Mouse (Mus musculus) lung, postnatal 0 days (tissue): ENCODE measurements around the gene Erap1. TPM values are rescaled to one million over a fixed set of nuclear protein-coding genes. Genes with fewer than 3 reads are reported as not detected.
"Not testable (repeated sequence)": the region's sequence is repeated elsewhere in the genome, so short reads cannot be mapped to it uniquely, and the experiment has no call there.

ENCODE experiments used
- ATAC-seq: fragments of 200-750 bp; cut with Nextera tagmentation; 2 replicates; pipeline ENCODE4 v1.8.0; 2017; ENCODE audit warnings: moderate library complexity
- DNase-seq: peaks from one replicate; pipeline ENCODE4 v3.0.0-alpha.2; 2016; ENCODE audit warnings: low spot score
- H3K27ac ChIP-seq: fragments of 300-500 bp; sonication (generic); 2 replicates; pipeline ENCODE4 v1.5.1; 2014; ENCODE audit warnings: antibody characterized with exemption, mild to moderate bottlenecking, low read length, mixed read lengths
- H3K27me3 ChIP-seq: fragments of 300-500 bp; sonication (generic); replicated peaks from 2 replicates; pipeline ENCODE4 v1.6.1; 2014; ENCODE audit warnings: low read length, mixed read lengths; ENCODE audit not compliant: insufficient read depth
- H3K36me3 ChIP-seq: fragments of 300-500 bp; sonication (generic); 2 replicates; pipeline ENCODE4 v1.6.1; 2014; ENCODE audit warnings: low read length, mixed read lengths; ENCODE audit not compliant: insufficient read depth
- H3K4me1 ChIP-seq: fragments of 300-500 bp; sonication (generic); 2 replicates; pipeline ENCODE4 v1.6.1; 2014; ENCODE audit warnings: antibody characterized with exemption, low read depth, low read length, mixed read lengths; ENCODE audit not compliant: insufficient read depth
- H3K4me2 ChIP-seq: fragments of 300-500 bp; sonication (generic); replicated peaks from 2 replicates; pipeline ENCODE4 v1.6.1; 2014; ENCODE audit warnings: low read depth, mild to moderate bottlenecking, low read length, moderate library complexity, mixed read lengths
- H3K4me3 ChIP-seq: fragments of 300-500 bp; sonication (generic); 2 replicates; pipeline ENCODE4 v1.5.1; 2014; ENCODE audit warnings: low read depth, low read length
- H3K9ac ChIP-seq: fragments of 300-500 bp; sonication (generic); replicated peaks from 2 replicates; pipeline ENCODE4 v1.6.1; 2014; ENCODE audit warnings: low read depth, mild to moderate bottlenecking
- H3K9me3 ChIP-seq: fragments of 300-500 bp; sonication (generic); 2 replicates; pipeline ENCODE4 v1.6.1; 2016; ENCODE audit warnings: low read length, mixed read lengths
- CTCF ChIP-seq: IDR thresholded peaks from 2 replicates; pipeline ENCODE4 v1.5.1; 2016; ENCODE audit warnings: antibody characterized with exemption, mild to moderate bottlenecking
- EP300 ChIP-seq: IDR thresholded peaks from 2 replicates; pipeline ENCODE4 v1.6.1; 2016; ENCODE audit warnings: antibody characterized with exemption, mild to moderate bottlenecking, control low read depth
- WGBS: fragments of 180-500 bp; shearing (Covaris S2); extraction: QIAGEN DNeasy Blood & Tissue Kit; methylation state at CpG from one replicate; pipeline ENCODE4 v1.1.7; 2014; 5-methylcytosine and 5-hydroxymethylcytosine counted together
- polyA plus RNA-seq: library from polyadenylated mRNA; unstranded; fragments of >200 nt; fragmentation: Nextera tagmentation; extraction: Ambion mirVana; gene quantifications from 2 replicates; pipeline ENCODE4 v1.2.1, GENCODE M21; 2015

Erap1 gene
- 25.5 and 33.6 TPM in 2 replicates for polyA plus RNA-seq

DNA sequence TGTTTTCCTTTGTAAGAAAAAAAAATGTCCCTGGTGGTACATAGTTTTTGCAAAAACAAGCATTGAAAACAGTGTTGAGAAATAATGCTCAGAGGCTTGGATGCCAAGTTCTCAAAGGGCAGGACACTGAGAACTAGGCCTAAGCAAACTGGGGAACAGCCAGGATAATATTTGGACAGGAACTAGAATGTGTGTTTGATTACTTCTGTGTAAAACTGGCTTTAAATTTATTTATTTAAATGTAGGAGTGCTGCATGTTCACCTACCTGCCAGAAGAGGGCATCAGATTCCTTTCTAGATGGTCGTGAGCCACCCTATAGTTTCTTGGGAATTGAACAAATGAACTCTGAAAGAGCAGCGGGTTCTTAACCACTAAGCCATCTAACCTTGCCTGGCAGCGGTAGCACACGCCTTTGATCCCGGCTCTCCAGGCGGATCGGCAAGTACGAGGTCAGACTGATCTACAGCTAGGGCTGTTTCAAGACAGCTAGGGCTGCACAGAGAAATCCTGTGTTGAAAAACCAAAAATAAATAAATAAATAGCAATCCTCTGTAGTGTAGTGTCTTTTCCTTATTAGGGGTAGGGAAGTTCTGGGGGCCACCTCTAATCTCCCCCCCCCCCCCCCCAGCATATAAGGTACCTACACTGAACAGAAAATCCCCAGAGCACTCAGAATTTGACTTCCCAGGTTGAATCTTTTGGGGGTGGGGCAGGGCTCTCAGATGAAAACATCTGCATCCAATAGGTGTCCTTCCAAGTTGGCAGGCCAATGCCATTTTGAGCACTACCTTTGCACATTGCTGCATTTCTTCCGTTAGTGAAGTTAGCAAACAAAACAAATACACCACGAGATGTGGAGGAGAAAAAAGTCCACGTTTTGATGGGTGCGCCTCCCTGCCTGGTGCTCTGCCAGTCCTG is at the start of gene Erap1:
Erap1 (plus strand) TSS at position 776 of the 919 bp plus-strand sequence.
- Histone ChIP-seq H3K4me3 (peak within 1 kb of the TSS; percentile 94), H3K9me3 (no peaks in the 10 kb centered on the region), H3K4me1 (no peaks in the 10 kb centered on the region), H3K27me3 (no peaks in the 10 kb centered on the region), H3K9ac (peak within 1 kb of the TSS; percentile 90), H3K4me2 (peak within 1 kb of the TSS; percentile 80), H3K36me3 (no peaks in the 10 kb centered on the region), H3K27ac (peak within 1 kb of the TSS; percentile 98)
- TF ChIP-seq CTCF (peak; percentile 79), EP300 (peak; percentile 62; the same call in 1 of the 2 replicates)
- ATAC-seq (peak; percentile 56), DNase-seq (peak; percentile 92)
- under 1% methylated on average over 12 of the region's 12 CpGs for WGBS

DNA sequence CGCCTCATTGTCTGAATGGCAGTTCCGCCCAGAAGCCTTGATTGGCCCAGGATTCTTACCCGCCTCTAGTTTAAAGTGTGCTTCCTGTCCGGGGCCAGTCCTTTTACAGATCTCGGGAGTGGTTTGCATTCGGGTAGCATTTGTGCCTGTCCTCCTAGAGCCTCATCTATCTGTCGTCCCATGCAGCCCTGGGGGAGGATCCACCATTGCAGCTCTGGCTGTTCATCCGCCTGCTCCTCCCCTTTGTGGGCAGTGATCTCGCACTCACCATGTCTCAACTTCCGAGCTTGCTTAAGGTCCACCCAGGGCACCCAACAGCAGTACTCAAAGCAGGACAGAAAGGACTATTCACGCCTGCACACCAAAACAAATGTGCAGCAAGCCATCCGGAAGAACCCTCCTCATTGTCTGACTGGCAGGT is 48.0 kb upstream of the Erap1 start:
- H3K36me3 ChIP-seq, H3K27me3 ChIP-seq, H3K4me3 ChIP-seq, H3K27ac ChIP-seq, H3K9ac ChIP-seq, DNase-seq, ATAC-seq, H3K4me1 ChIP-seq, H3K9me3 ChIP-seq, H3K4me2 ChIP-seq: not testable (repeated sequence)
- WGBS: 46% methylated on average over 12 of the region's 12 CpGs

DNA sequence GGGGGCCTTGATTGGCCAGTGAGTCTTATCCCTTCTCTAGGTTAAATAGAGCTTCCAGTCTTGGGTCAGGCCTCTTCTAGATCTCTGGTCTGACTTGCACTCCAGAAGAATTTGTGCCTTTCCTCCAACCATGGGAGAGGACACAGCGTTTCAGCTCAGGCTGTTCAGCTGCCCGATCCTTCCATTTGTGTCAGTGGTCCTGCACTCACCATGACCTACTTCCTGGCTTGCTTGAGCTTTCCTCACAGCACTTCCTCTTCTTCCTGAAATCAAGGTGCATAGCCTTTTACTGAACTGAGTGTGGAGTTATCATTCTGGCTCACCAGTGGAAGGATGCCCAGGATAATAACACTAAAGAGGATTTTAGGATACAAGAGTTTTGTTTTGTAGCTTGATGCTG is 47.5 kb upstream of the Erap1 start:
- H3K27ac ChIP-seq, DNase-seq, H3K9ac ChIP-seq, ATAC-seq, H3K4me2 ChIP-seq, H3K36me3 ChIP-seq, H3K4me3 ChIP-seq, H3K9me3 ChIP-seq, H3K27me3 ChIP-seq, H3K4me1 ChIP-seq: not testable (repeated sequence)
- 87% methylated on average over 2 of the region's 2 CpGs for WGBS

DNA sequence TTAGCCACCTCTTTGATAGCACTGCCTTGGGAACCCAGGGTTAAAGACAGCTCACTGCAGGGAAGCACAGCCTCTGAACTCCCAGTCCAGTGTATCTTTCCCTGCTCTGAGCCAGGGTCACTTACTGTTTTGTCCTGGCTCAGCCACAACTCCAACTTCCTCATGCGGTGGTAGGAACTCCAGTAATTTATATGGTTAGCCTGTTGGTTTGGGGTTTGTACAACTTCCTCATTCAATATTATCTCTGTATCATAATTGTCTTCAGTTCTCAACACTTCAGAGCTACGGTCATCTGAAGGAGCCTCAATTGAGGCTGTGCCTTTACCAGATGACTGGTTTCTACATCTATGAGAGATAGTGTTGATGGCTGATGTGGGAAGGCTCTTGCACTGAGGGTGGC is 42.3 kb upstream of the Erap1 start:
- not testable (repeated sequence) for H3K27ac ChIP-seq, H3K4me2 ChIP-seq, H3K36me3 ChIP-seq, DNase-seq, H3K4me1 ChIP-seq, H3K4me3 ChIP-seq, H3K9me3 ChIP-seq, H3K9ac ChIP-seq, H3K27me3 ChIP-seq, ATAC-seq
- WGBS: 82% methylated on average over 2 of the region's 2 CpGs

DNA sequence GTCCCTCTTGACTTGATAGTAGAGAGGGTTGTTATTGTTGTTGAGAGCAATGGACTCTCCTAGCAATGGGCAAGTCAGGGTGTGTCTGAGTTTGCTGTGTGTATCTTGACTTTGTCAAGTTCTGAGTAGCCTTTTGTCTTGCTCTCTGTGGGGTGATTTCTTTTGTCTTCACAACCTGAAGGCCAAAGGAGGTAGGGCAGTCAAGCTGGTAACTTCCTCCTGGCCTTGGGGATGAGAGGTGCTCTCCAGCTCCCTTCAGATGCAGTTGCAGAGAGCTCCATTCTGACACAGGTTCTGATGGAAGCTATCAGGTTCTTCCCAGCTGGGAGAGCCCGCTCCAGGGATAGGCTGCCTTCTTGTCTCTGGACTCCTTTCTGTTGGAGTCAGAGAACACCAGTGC is 37.6 kb upstream of the Erap1 start:
- ATAC-seq, DNase-seq: not testable (repeated sequence)
- WGBS: no CpG with 5 or more reads among the region's 1 CpGs

DNA sequence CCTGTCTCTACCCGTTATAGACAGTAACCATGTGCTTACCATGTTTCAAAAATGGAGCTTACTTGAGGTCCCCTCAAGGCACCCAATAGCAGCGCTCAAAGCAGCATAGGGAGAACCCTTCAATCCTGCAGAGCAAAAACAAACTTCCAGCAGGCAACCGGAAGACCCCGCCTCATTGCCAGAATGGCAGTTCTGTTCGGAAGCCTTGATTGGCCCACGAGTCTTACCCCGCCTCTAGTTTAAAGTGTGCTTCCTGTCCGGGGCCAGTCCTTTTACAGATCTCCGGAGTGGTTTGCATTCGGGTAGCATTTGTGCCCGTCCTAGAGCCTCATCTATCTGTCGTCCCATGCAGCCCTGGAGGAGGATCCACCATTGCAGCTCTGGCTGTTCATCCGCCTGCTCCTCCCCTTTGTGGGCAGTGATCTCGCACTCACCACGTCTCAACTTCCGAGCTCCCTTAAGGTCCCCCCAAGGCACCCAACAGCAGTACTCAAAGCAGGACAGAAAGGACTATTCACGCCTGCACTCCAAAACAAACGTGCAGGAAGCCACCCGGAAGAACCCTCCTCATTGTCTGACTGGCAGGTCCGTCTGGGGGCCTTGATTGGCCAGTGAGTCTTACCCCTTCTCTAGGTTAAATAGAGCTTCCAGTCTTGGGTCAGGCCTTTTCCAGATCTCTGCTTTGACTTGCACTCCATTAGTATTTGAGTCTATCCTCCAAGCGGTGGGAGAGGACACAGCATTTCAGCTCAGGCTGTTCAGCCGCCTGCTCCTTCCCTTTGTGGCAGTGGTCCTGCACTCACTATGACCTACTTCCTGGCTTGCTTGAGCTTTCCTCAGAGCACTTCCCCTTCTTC is 22.0 kb upstream of the Erap1 start:
- peak overlapping the region; percentile 43 for H3K4me3 ChIP-seq
- H3K9me3 ChIP-seq, H3K27me3 ChIP-seq, H3K4me1 ChIP-seq, H3K36me3 ChIP-seq: not testable (repeated sequence)
- peak overlapping the region; percentile 39 for H3K9ac ChIP-seq
- ATAC-seq (peak; percentile 97), DNase-seq (peak; percentile 94)
- WGBS: 10% methylated on average over 22 of the region's 22 CpGs
- H3K27ac ChIP-seq: peak overlapping the region; percentile 81
- H3K4me2 ChIP-seq: peak overlapping the region; percentile 54

More for the DNA sequence above, 37.6 kb upstream of the Erap1 start:
- H3K4me2 ChIP-seq, H3K36me3 ChIP-seq, H3K27ac ChIP-seq, H3K4me3 ChIP-seq, H3K27me3 ChIP-seq, H3K4me1 ChIP-seq, H3K9ac ChIP-seq, H3K9me3 ChIP-seq: not testable (repeated sequence)
